Mouse (Mus musculus) layer of hippocampus, adult 8-10 months (tissue): Measurements from ENCODE around the gene Pdpn. TPM values are rescaled to one million over a fixed set of nuclear protein-coding genes. Genes with fewer than 3 reads are reported as not detected.
"Not testable (repeated sequence)": the region's sequence is repeated elsewhere in the genome, so short reads cannot be mapped to it uniquely, and the experiment has no call there.

Experiments used
- DNase-seq, 2 experiments: peaks; one replicate each; pipeline ENCODE4 v3.0.0; 2022; ENCODE audit warnings: low spot score in 2 of 2
- total RNA-seq, 4 experiments: library from RNA; stranded (reverse); gene quantifications; 2 replicates each; pipeline ENCODE4 v1.2.4; 2022

The Pdpn gene
- total RNA-seq = 10 to 100 TPM; 19.7 to 38.1 (median 29.9) TPM

GRCm38 (mm10) chr4:143299325-143300070, at the start of gene Pdpn:
Gene Pdpn (minus strand): TSS chr4:143299564.
- DNase-seq = peak; percentile 14 to 25

GRCm38 (mm10) chr4:143348678-143349077, 49.3 kb upstream of the Pdpn start:
- no peak for DNase-seq

- DNase-seq = not testable (repeated sequence)
These were observed 46.1 kb upstream of the Pdpn start for GRCm38 (mm10) chr4:143345491-143345890.

GRCm38 (mm10) chr4:143341470-143341869, 42.1 kb upstream of the Pdpn start:
- DNase-seq = no peak

- no peak for DNase-seq
These were observed 40.4 kb upstream of the Pdpn start for GRCm38 (mm10) chr4:143339808-143340207.

GRCm38 (mm10) chr4:143336096-143336495, 36.7 kb upstream of the Pdpn start:
- DNase-seq = no peak

GRCm38 (mm10) chr4:143334995-143335394, 35.6 kb upstream of the Pdpn start:
- DNase-seq = no peak

- DNase-seq = no peak
These were observed 34.8 kb upstream of the Pdpn start for GRCm38 (mm10) chr4:143334145-143334544.

- no peak for DNase-seq
These were observed 32.4 kb upstream of the Pdpn start for GRCm38 (mm10) chr4:143331787-143332186.

- DNase-seq = no peak
These were observed 31.2 kb upstream of the Pdpn start for GRCm38 (mm10) chr4:143330566-143330965.

- DNase-seq = peak; percentile 30 to 81
These were observed 26.2 kb upstream of the Pdpn start for GRCm38 (mm10) chr4:143325625-143325941.

GRCm38 (mm10) chr4:143324925-143325624, 25.7 kb upstream of the Pdpn start:
- peak in 1 of 2 experiments; percentile 10 for DNase-seq

GRCm38 (mm10) chr4:143324176-143324924, 25.0 kb upstream of the Pdpn start:
- DNase-seq = no peak

- no peak for DNase-seq
These were observed 13.9 kb upstream of the Pdpn start for GRCm38 (mm10) chr4:143313299-143313698.

- DNase-seq = peak in 1 of 2 experiments; percentile 18
These were observed 12.0 kb upstream of the Pdpn start for GRCm38 (mm10) chr4:143311341-143311740.

GRCm38 (mm10) chr4:143305987-143306772, 6.8 kb upstream of the Pdpn start:
- DNase-seq = no peak

GRCm38 (mm10) chr4:143305031-143305430, 5.7 kb upstream of the Pdpn start:
- no peak for DNase-seq

- DNase-seq = no peak
These were observed 3.0 kb upstream of the Pdpn start for GRCm38 (mm10) chr4:143302279-143302890.

GRCm38 (mm10) chr4:143301875-143302274, 2.5 kb upstream of the Pdpn start:
- DNase-seq = no peak

GRCm38 (mm10) chr4:143301042-143301441, 1.7 kb upstream of the Pdpn start:
- DNase-seq = no peak

- no peak for DNase-seq
These were observed 837 bp upstream of the Pdpn start for GRCm38 (mm10) chr4:143300113-143300688.
